Mouse (Mus musculus) heart, postnatal 0 days (tissue): ENCODE data around the gene Eif2s2.
"Not testable (repeated sequence)": the region's sequence is repeated elsewhere in the genome, so short reads cannot be mapped to it uniquely, and the experiment has no call there.

Source experiments
- CTCF ChIP-seq: IDR thresholded peaks from 2 replicates; pipeline ENCODE4 v1.5.1; 2016; ENCODE audit warnings: antibody characterized with exemption, control low read depth, low read depth
- EP300 ChIP-seq: IDR thresholded peaks from 2 replicates; pipeline ENCODE4 v1.6.1; 2016; ENCODE audit warnings: antibody characterized with exemption, low read depth

DNA sequence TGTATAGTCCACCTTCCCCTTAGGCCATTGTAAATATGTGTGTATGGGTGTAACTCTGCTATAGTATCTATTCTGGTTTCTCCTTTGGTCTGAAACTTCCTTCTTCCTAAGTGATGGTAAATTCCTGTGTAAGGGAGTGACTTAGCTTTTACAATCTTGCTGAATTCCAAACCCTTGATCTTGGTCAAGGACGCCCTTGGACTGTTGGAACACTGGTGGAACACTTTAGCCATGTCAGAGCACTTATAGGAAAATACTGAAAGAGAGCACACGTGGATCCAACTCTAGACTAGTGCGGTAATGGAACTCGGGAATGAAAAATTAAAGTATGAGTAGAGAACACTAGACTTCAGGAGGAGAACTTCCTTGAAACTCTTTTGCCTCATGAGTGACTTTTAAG lies 6.7 kb upstream of the Eif2s2 start:
- not testable (repeated sequence) for TF ChIP-seq CTCF, EP300
